Mouse (Mus musculus): ENCODE data around the gene Mical3. TPM values are rescaled to one million over a fixed set of nuclear protein-coding genes. Genes with fewer than 3 reads are reported as not detected.

Gene Mical3
- polyA plus RNA-seq, 1 experiment from 2014 or later: 28.1 TPM

- no peak overlapping the region for H3K4me3 ChIP-seq
- ATAC-seq (ENCODE audit: low read depth): no peak
- no peaks in the 10 kb centered on the region for H3K27me3 ChIP-seq
- WGBS: 65% methylated on average over 4 of the region's 4 CpGs
- H3K4me1 ChIP-seq (replicated peaks): peaks cover 62% of the 10 kb centered on the region
- peaks cover 13% of the 10 kb centered on the region for H3K36me3 ChIP-seq
- H3K9me3 ChIP-seq: no peaks in the 10 kb centered on the region
- no peak overlapping the region for H3K27ac ChIP-seq (replicated peaks)
- H3K4me2 ChIP-seq: no peak overlapping the region
- no peak overlapping the region for H3K9ac ChIP-seq
Observed at GRCm38 (mm10) chr6:121105726-121106125, 25.1 kb downstream of the Mical3 start.

- H3K4me1 ChIP-seq (replicated peaks): peaks cover 71% of the 10 kb centered on the region
- 92% methylated on average over 14 of the region's 14 CpGs for WGBS
Observed at GRCm38 (mm10) chr6:121103406-121104171, 27.2 kb downstream of the Mical3 start.

GRCm38 (mm10) chr6:121102941-121103340 lies 27.9 kb downstream of the Mical3 start:
- H3K4me3 ChIP-seq: no peak overlapping the region
- H3K9me3 ChIP-seq: no peaks in the 10 kb centered on the region
- no peaks in the 10 kb centered on the region for H3K27me3 ChIP-seq
- 85% methylated on average over 10 of the region's 10 CpGs for WGBS
- peaks cover 71% of the 10 kb centered on the region for H3K4me1 ChIP-seq (replicated peaks)
- no peak overlapping the region for H3K27ac ChIP-seq (replicated peaks)
- peaks cover 13% of the 10 kb centered on the region for H3K36me3 ChIP-seq
- no peak overlapping the region for H3K4me2 ChIP-seq
- H3K9ac ChIP-seq: no peak overlapping the region
- no peak for ATAC-seq (ENCODE audit: low read depth)

More at GRCm38 (mm10) chr6:121103406-121104171, 27.2 kb downstream of the Mical3 start:
- Histone ChIP-seq H3K27ac (replicated peaks) (no peak overlapping the region), H3K9me3 (no peaks in the 10 kb centered on the region), H3K9ac (no peak overlapping the region), H3K27me3 (no peaks in the 10 kb centered on the region), H3K36me3 (peaks cover 13% of the 10 kb centered on the region), H3K4me2 (no peak overlapping the region), H3K4me3 (no peak overlapping the region)
- ATAC-seq (ENCODE audit: low read depth): no peak

GRCm38 (mm10) chr6:121102084-121102483 lies 28.7 kb downstream of the Mical3 start:
- H3K27me3 ChIP-seq: no peaks in the 10 kb centered on the region
- no peak overlapping the region for H3K4me3 ChIP-seq
- no peak for ATAC-seq (ENCODE audit: low read depth)
- H3K27ac ChIP-seq (replicated peaks): no peak overlapping the region
- H3K9ac ChIP-seq: no peak overlapping the region
- peaks cover 13% of the 10 kb centered on the region for H3K36me3 ChIP-seq
- WGBS: 87% methylated on average over 2 of the region's 2 CpGs
- no peak overlapping the region for H3K4me2 ChIP-seq
- H3K9me3 ChIP-seq: no peaks in the 10 kb centered on the region
- H3K4me1 ChIP-seq (replicated peaks): peaks cover 70% of the 10 kb centered on the region

- Histone ChIP-seq H3K27me3 (no peaks in the 10 kb centered on the region), H3K4me1 (replicated peaks) (peaks cover 62% of the 10 kb centered on the region)
Observed at GRCm38 (mm10) chr6:121101201-121101600, 29.6 kb downstream of the Mical3 start.

GRCm38 (mm10) chr6:121099831-121100230 lies 31.0 kb downstream of the Mical3 start:
- WGBS: 81% methylated on average over 7 of the region's 7 CpGs
- H3K9ac ChIP-seq: peak overlapping the region; percentile 18; the same call in 1 of the 2 replicates

More at GRCm38 (mm10) chr6:121101201-121101600, 29.6 kb downstream of the Mical3 start:
- H3K27ac ChIP-seq (replicated peaks): no peak overlapping the region
- ATAC-seq (ENCODE audit: low read depth): no peak
- 90% methylated on average over 5 of the region's 5 CpGs for WGBS
- H3K36me3 ChIP-seq: peaks cover 13% of the 10 kb centered on the region
- no peaks in the 10 kb centered on the region for H3K9me3 ChIP-seq
- H3K4me2 ChIP-seq: no peak overlapping the region
- no peak overlapping the region for H3K4me3 ChIP-seq
- H3K9ac ChIP-seq: no peak overlapping the region

GRCm38 (mm10) chr6:121099228-121099608 lies 31.6 kb downstream of the Mical3 start:
- Histone ChIP-seq H3K27me3 (no peaks in the 10 kb centered on the region), H3K9ac (no peak overlapping the region), H3K36me3 (peaks cover 13% of the 10 kb centered on the region), H3K4me2 (no peak overlapping the region), H3K4me1 (replicated peaks) (peaks cover 48% of the 10 kb centered on the region), H3K27ac (replicated peaks) (no peak overlapping the region), H3K9me3 (no peaks in the 10 kb centered on the region), H3K4me3 (no peak overlapping the region)
- no peak for ATAC-seq (ENCODE audit: low read depth)
- 76% methylated on average over 4 of the region's 4 CpGs for WGBS

More at GRCm38 (mm10) chr6:121099831-121100230, 31.0 kb downstream of the Mical3 start:
- Histone ChIP-seq H3K4me2 (no peak overlapping the region), H3K27ac (replicated peaks) (peak overlapping the region; percentile 28; the same call in 1 of the 2 replicates), H3K36me3 (peaks cover 13% of the 10 kb centered on the region), H3K4me1 (replicated peaks) (peaks cover 49% of the 10 kb centered on the region), H3K4me3 (no peak overlapping the region), H3K9me3 (no peaks in the 10 kb centered on the region), H3K27me3 (no peaks in the 10 kb centered on the region)
- ATAC-seq (ENCODE audit: low read depth): no peak

- no peak overlapping the region for H3K4me2 ChIP-seq
- H3K27me3 ChIP-seq: no peaks in the 10 kb centered on the region
- peak overlapping the region; percentile 38; the same call in 1 of the 2 replicates for H3K9ac ChIP-seq
- peaks cover 12% of the 10 kb centered on the region for H3K36me3 ChIP-seq
- WGBS: 80% methylated on average over 9 of the region's 9 CpGs
- peaks cover 48% of the 10 kb centered on the region for H3K4me1 ChIP-seq (replicated peaks)
- H3K9me3 ChIP-seq: no peaks in the 10 kb centered on the region
- peak overlapping the region; percentile 64; the same call in 1 of the 2 replicates for H3K27ac ChIP-seq (replicated peaks)
- ATAC-seq (ENCODE audit: low read depth): 0 out of 2 replicates have a peak, but pooled peaks have one; percentile 33
- no peak overlapping the region for H3K4me3 ChIP-seq
Observed at GRCm38 (mm10) chr6:121098511-121099227, 32.1 kb downstream of the Mical3 start.

GRCm38 (mm10) chr6:121098109-121098508 lies 32.7 kb downstream of the Mical3 start:
- ATAC-seq (ENCODE audit: low read depth): 0 out of 2 replicates have a peak, but pooled peaks have one; percentile 1
- 42% methylated on average over 9 of the region's 9 CpGs for WGBS

GRCm38 (mm10) chr6:121096862-121097261 lies 33.9 kb downstream of the Mical3 start:
- no peaks in the 10 kb centered on the region for H3K9me3 ChIP-seq
- peaks cover 40% of the 10 kb centered on the region for H3K4me1 ChIP-seq (replicated peaks)
- no peak overlapping the region for H3K27ac ChIP-seq (replicated peaks)
- H3K9ac ChIP-seq: no peak overlapping the region
- WGBS: 95% methylated on average over 8 of the region's 8 CpGs
- H3K36me3 ChIP-seq: peaks cover 3% of the 10 kb centered on the region; the same call in 1 of the 2 replicates
- no peaks in the 10 kb centered on the region for H3K27me3 ChIP-seq
- H3K4me2 ChIP-seq: no peak overlapping the region
- no peak for ATAC-seq (ENCODE audit: low read depth)
- no peak overlapping the region for H3K4me3 ChIP-seq

More at GRCm38 (mm10) chr6:121098109-121098508, 32.7 kb downstream of the Mical3 start:
- Histone ChIP-seq H3K4me3 (no peak overlapping the region), H3K4me2 (no peak overlapping the region), H3K9me3 (no peaks in the 10 kb centered on the region), H3K36me3 (peaks cover 6% of the 10 kb centered on the region), H3K4me1 (replicated peaks) (peaks cover 44% of the 10 kb centered on the region), H3K9ac (peak overlapping the region; percentile 38; the same call in 1 of the 2 replicates), H3K27me3 (no peaks in the 10 kb centered on the region), H3K27ac (replicated peaks) (peak overlapping the region; percentile 64)

- peaks cover 8% of the 10 kb centered on the region; the same call in 1 of the 2 replicates for H3K36me3 ChIP-seq
- peaks cover 37% of the 10 kb centered on the region for H3K4me1 ChIP-seq (replicated peaks)
- ATAC-seq (ENCODE audit: low read depth): no peak
- no peak overlapping the region for H3K27ac ChIP-seq (replicated peaks)
- no peaks in the 10 kb centered on the region for H3K27me3 ChIP-seq
- H3K9me3 ChIP-seq: no peaks in the 10 kb centered on the region
- 93% methylated on average over 8 of the region's 8 CpGs for whole genome bisulfite sequencing
- H3K9ac ChIP-seq: no peak overlapping the region
- no peak overlapping the region for H3K4me2 ChIP-seq
- no peak overlapping the region for H3K4me3 ChIP-seq
Observed at GRCm38 (mm10) chr6:121096390-121096789, 34.4 kb downstream of the Mical3 start.
